Mouse (Mus musculus) liver, embryonic 11.5 days (tissue): ENCODE measurements around the gene Fgf16. TPM values are rescaled to one million over a fixed set of nuclear protein-coding genes. Genes with fewer than 3 reads are reported as not detected.

Experiments used
- polyA plus RNA-seq: library from polyadenylated mRNA; unstranded; fragments of >200 nt; fragmentation: Nextera tagmentation; extraction: Ambion mirVana; gene quantifications from 2 replicates; pipeline ENCODE4 v1.2.1, GENCODE M21; 2014

Gene Fgf16
- polyA plus RNA-seq, 1 experiment from 2014 or later, result not detected

Other genes starting within 250 kb of the Fgf16 start
- 96.3 and 99.3 TPM in 2 replicates for gene Atrx, start 165.1 kb downstream of the Fgf16 start, polyA plus RNA-seq
- gene Magt1, start 247.6 kb downstream of the Fgf16 start, polyA plus RNA-seq, result 56.8 and 61.2 TPM in 2 replicates